Mouse (Mus musculus): ENCODE measurements around the gene Sult1b1. TPM values are rescaled to one million over a fixed set of nuclear protein-coding genes. Genes with fewer than 3 reads are reported as not detected.
"Not testable (repeated sequence)": the region's sequence is repeated elsewhere in the genome, so short reads cannot be mapped to it uniquely, and the experiment has no call there.

Sult1b1 gene
- polyA plus RNA-seq, 1 experiment from 2014 or later: not detected

- H3K27ac ChIP-seq; H3K4me1 ChIP-seq; H3K9me3 ChIP-seq; H3K4me3 ChIP-seq (replicated peaks); H3K9ac ChIP-seq; H3K36me3 ChIP-seq (replicated peaks); H3K4me2 ChIP-seq; ATAC-seq (ENCODE audit: low FRiP score); H3K27me3 ChIP-seq: not testable (repeated sequence)
- WGBS: 94% methylated on average over 2 of the region's 2 CpGs
Observed at GRCm38 (mm10) chr5:87523561-87523960, 14.4 kb downstream of the Sult1b1 start.

DNA sequence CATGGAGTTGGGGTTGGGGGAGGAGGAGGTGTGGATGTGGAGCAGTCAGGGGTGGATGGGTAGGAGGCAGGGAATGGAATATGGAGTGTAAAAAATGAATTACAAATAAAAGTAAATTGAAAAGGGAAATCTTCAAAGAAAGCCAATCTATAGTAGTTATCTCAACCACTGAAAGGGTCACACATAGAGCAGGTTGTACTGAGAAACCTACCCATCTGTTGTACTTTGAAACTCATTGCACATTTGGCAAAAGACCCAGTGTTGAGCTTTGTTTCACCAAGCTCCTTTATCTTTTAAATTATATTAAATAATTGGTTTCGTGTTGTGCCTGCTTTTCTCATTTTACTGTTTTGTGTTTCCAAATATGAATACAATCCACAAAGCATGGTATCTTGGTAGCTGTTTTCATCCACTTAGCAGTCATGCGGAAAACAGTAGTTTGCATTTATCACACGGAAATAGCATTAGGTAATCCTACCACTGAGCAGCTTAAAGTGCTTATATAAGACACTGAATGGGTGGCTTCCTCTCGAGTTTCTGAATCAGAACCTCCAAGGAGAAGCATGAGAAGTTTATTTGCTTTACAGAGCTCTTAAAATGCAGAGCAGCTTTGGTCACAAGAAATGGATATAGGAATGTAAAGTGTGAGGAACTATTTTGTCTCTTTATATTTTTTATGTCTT is 32.1 kb downstream of the Sult1b1 start:
- Histone ChIP-seq H3K27ac (no peak overlapping the region), H3K9ac (no peak overlapping the region), H3K9me3 (no peaks in the 10 kb centered on the region), H3K36me3 (replicated peaks) (no peaks in the 10 kb centered on the region), H3K4me3 (replicated peaks) (no peak overlapping the region), H3K4me2 (no peak overlapping the region), H3K27me3 (no peaks in the 10 kb centered on the region), H3K4me1 (no peaks in the 10 kb centered on the region)
- WGBS: 45% methylated on average over 4 of the region's 4 CpGs
- no peak for ATAC-seq (ENCODE audit: low FRiP score)

- no peak overlapping the region for H3K9ac ChIP-seq
- no peak overlapping the region for H3K4me2 ChIP-seq
- H3K4me1 ChIP-seq: no peaks in the 10 kb centered on the region
- H3K36me3 ChIP-seq (replicated peaks): no peaks in the 10 kb centered on the region
- H3K9me3 ChIP-seq: no peaks in the 10 kb centered on the region
- no peak for ATAC-seq (ENCODE audit: low FRiP score)
- no peak overlapping the region for H3K4me3 ChIP-seq (replicated peaks)
- H3K27me3 ChIP-seq: no peaks in the 10 kb centered on the region
- no peak overlapping the region for H3K27ac ChIP-seq
- WGBS: 45% methylated on average over 1 of the region's 1 CpGs
Observed at GRCm38 (mm10) chr5:87502687-87503086, 35.3 kb downstream of the Sult1b1 start.

- Histone ChIP-seq H3K27ac (no peak overlapping the region), H3K27me3 (no peaks in the 10 kb centered on the region), H3K9ac (no peak overlapping the region), H3K36me3 (replicated peaks) (no peaks in the 10 kb centered on the region), H3K4me2 (no peak overlapping the region), H3K9me3 (no peaks in the 10 kb centered on the region), H3K4me3 (replicated peaks) (no peak overlapping the region), H3K4me1 (no peaks in the 10 kb centered on the region)
- ATAC-seq (ENCODE audit: low FRiP score): no peak
Observed at GRCm38 (mm10) chr5:87499341-87499740, 38.7 kb downstream of the Sult1b1 start.

- Histone ChIP-seq H3K4me2 (no peak overlapping the region), H3K4me1 (no peaks in the 10 kb centered on the region), H3K27ac (no peak overlapping the region), H3K9me3 (no peaks in the 10 kb centered on the region), H3K27me3 (no peaks in the 10 kb centered on the region), H3K4me3 (replicated peaks) (no peak overlapping the region), H3K9ac (no peak overlapping the region), H3K36me3 (replicated peaks) (no peaks in the 10 kb centered on the region)
- ATAC-seq (ENCODE audit: low FRiP score): no peak
Observed at GRCm38 (mm10) chr5:87498936-87499335, 39.1 kb downstream of the Sult1b1 start.

DNA sequence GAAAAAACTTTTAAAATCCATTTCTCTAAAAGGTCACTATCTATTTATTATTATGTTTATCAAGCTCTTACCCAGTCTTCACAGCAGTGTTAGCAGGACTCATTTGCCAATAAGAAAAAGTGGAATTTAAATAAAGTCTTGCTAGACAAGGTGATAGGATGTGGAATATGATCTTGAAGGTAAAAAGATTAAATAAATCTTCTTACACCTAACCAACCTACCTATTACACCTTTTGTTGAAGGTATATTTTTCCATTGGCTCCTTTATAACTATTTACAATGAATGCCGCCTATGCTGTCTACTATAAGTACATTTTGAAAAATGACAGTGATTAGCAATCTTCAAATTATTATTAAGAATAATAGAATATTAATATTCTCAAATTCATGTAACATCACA is 47.2 kb downstream of the Sult1b1 start, which contains the start of gene Ugt2a1:
TSS of gene Ugt2a1 (minus strand) at position 101 of the 400 bp plus-strand sequence.
- Histone ChIP-seq H3K36me3 (replicated peaks) (no peaks in the 10 kb centered on the region), H3K9me3 (no peaks in the 10 kb centered on the region), H3K9ac (no peak within 1 kb of the TSS), H3K4me1 (no peaks in the 10 kb centered on the region), H3K4me3 (replicated peaks) (no peak within 1 kb of the TSS), H3K27me3 (no peaks in the 10 kb centered on the region), H3K27ac (no peak within 1 kb of the TSS), H3K4me2 (no peak within 1 kb of the TSS)
- ATAC-seq (ENCODE audit: low FRiP score): no peak
- WGBS: 93% methylated on average over 1 of the region's 1 CpGs

DNA sequence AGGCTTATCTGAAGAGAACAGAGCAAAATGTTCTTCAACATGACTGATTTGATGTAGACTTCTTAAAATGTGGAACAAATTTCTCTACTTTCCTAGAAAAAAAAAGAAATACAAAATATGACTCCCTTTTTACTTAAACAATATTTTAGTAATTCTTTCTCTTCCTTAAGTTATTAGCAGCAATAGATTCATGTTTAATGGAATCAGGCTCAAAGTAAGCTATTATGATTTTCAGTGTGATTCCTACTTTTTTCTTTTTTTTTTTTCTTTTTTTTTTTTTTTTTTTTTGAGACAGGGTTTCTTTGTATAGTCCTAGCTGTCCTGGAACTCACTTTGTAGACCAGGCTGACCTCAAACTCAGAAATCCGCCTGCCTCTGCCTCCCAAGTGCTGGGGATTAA is 51.3 kb downstream of the Sult1b1 start, which contains the start of gene Gm43638:
TSS of gene Gm43638 (minus strand) at position 101 of the 400 bp plus-strand sequence.
- not testable (repeated sequence) for H3K36me3 ChIP-seq (replicated peaks); H3K4me3 ChIP-seq (replicated peaks); H3K9ac ChIP-seq; H3K4me2 ChIP-seq; H3K27ac ChIP-seq; H3K27me3 ChIP-seq; H3K4me1 ChIP-seq; H3K9me3 ChIP-seq; ATAC-seq (ENCODE audit: low FRiP score)
- 100% methylated on average over 1 of the region's 1 CpGs for WGBS

DNA sequence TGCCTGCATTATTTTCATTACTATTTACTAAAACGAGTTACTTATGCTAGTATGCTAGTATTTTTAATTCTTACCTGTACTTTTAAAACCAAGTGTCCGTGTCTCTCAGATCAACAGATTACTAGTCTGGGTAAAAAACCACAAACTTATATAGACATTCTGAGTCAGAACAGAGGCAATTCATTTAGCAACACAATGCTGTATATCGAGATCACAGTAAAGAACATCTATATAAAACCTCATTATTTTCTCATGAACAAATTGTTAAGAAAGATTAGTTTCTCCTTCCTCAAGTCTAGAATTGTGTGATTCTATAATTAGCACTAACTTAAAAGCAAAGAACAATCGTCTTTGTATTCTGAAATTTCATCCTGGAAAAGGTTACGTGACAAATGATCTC is 55.8 kb downstream of the Sult1b1 start, which contains the start of gene Ugt2a2:
TSS of gene Ugt2a2 (minus strand) at position 101 of the 400 bp plus-strand sequence.
- ATAC-seq (ENCODE audit: low FRiP score): no peak
- H3K9ac ChIP-seq: no peak within 1 kb of the TSS
- H3K4me3 ChIP-seq (replicated peaks): no peak within 1 kb of the TSS
- H3K27me3 ChIP-seq: no peaks in the 10 kb centered on the region
- H3K27ac ChIP-seq: no peak within 1 kb of the TSS
- WGBS: 79% methylated on average over 5 of the region's 5 CpGs
- no peak within 1 kb of the TSS for H3K4me2 ChIP-seq
- H3K4me1 ChIP-seq: no peaks in the 10 kb centered on the region
- no peaks in the 10 kb centered on the region for H3K36me3 ChIP-seq (replicated peaks)
- no peaks in the 10 kb centered on the region for H3K9me3 ChIP-seq

Other genes starting within 250 kb of the Sult1b1 start
- not detected in 2 replicates for gene Ugt2a3, start 201.0 kb downstream of the Sult1b1 start, polyA plus RNA-seq (2016; fragmentation: Nextera tagmentation; extraction: Ambion mirVana)
- gene Ugt2b38, start 114.0 kb downstream of the Sult1b1 start, polyA plus RNA-seq (2016; fragmentation: Nextera tagmentation; extraction: Ambion mirVana): not detected in 2 replicates
- 0.40 TPM in 1 of 2 replicates, not detected in the other for gene Ugt2a2, start 55.9 kb downstream of the Sult1b1 start, polyA plus RNA-seq (2016; fragmentation: Nextera tagmentation; extraction: Ambion mirVana)
- gene Gm43638, start 51.4 kb downstream of the Sult1b1 start, polyA plus RNA-seq (2016; fragmentation: Nextera tagmentation; extraction: Ambion mirVana): not detected in 2 replicates
- gene Ugt2a1, start 47.3 kb downstream of the Sult1b1 start, polyA plus RNA-seq (2016; fragmentation: Nextera tagmentation; extraction: Ambion mirVana): 3.2 and 12.1 TPM in 2 replicates
- gene Sult1d1, start 30.8 kb upstream of the Sult1b1 start, polyA plus RNA-seq (2016; fragmentation: Nextera tagmentation; extraction: Ambion mirVana): 0.24 and 0.26 TPM in 2 replicates
- gene Sult1e1, start 53.4 kb upstream of the Sult1b1 start, polyA plus RNA-seq (2016; fragmentation: Nextera tagmentation; extraction: Ambion mirVana): 3.0 and 7.4 TPM in 2 replicates
- gene Csn1s1, start 128.0 kb upstream of the Sult1b1 start, polyA plus RNA-seq (2016; fragmentation: Nextera tagmentation; extraction: Ambion mirVana): not detected in 2 replicates
- gene Csn2, start 161.4 kb upstream of the Sult1b1 start, polyA plus RNA-seq (2016; fragmentation: Nextera tagmentation; extraction: Ambion mirVana): not detected in 2 replicates
- gene Csn1s2a, start 236.4 kb upstream of the Sult1b1 start, polyA plus RNA-seq (2016; fragmentation: Nextera tagmentation; extraction: Ambion mirVana): not detected in 2 replicates

Measured in forebrain, embryonic 12.5 days (tissue).